Mouse (Mus musculus) inflammation-experienced regulatory T-cells, adult 6 months (primary cell): ENCODE measurements at regions not wholly inside any gene's neighbourhood (a gene's known extent, or its start where the extent isn't known, plus 50 kb on each side); places are given as distances from the start of the nearest gene placed in this dataset.
"Not testable (repeated sequence)": the region's sequence is repeated elsewhere in the genome, so short reads cannot be mapped to it uniquely, and the experiment has no call there.

Experiments used
- ATAC-seq: one replicate; pipeline ENCODE4 v1.8.0; 2017

DNA sequence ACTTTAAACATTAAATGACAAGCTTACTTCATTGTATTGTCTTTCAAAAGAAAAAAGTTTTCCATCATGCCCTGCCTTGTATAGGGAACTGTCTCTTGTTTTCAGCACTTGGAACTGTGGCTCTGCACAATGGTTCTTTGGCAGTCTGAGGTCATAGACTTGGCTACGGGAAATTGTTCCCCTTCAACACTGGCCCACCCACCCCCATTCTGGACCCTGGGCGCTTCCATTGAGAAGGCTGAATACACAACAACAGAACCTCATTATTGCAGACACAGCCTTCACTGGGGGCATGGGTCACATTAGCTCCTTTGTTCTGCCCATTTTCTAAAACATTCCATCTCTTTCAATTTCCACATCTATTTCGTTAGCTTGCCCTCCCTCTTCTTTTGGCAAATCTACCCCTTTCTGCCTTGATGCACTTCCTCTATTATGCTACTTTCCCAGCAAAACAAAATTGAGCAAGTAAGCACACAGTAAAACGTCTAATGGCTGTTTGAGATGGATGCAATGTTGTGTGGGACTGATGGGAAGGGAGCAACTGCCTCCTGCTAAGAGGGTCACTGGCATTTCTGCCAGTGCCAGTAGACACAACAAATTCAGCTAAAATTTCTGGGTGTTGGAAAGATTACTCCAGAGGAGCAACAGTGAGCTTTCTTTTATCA lies 136.0 kb upstream of the Mad2l1 start:
- no peak for ATAC-seq

DNA sequence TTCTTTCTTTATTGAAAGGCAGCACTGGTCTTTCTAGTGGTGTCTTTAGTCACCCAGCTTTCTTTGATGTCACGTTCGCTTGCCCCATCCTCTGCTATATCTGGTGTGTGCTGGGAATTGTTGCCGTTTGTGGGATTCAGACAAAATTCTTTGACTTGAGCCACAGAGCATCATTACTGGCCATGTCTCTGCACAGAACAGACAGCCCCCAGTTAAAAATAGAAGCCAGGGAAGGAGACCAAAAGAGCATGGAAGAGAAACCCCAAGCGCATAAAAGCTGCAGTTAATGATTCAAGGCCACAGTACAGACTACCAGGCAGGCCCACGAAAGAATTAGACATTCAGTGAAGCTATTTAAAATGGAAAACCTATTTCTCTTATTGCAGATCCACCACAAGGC lies 133.7 kb upstream of the Mad2l1 start:
- no peak for ATAC-seq

DNA sequence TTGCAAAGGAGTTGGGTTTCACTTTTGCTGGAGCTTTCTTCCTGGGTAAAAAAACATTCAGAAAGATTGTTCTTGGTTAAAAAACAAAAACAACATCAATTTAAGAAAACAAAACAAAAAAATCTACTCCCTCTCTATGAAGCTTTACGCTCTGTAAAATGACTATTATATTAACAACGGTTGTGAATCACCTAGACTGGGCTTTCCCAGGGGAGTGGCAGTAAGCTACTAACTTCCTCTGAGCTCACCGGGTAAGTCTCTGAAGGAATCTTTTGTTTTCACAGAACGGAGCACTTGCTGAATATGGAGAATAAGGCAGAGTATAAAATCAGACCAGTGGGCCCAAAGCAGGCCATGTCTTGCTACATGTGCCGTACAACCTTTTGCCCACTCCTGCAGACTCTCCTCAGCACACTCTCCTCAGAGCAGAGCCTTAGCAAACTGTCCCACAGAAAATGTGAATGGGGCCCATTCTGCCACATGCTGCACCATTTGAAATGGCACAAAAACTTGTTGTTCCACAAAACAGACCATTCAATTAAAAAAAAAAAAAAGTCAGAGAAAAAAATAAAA lies 133.2 kb upstream of the Mad2l1 start:
- ATAC-seq, result no peak

DNA sequence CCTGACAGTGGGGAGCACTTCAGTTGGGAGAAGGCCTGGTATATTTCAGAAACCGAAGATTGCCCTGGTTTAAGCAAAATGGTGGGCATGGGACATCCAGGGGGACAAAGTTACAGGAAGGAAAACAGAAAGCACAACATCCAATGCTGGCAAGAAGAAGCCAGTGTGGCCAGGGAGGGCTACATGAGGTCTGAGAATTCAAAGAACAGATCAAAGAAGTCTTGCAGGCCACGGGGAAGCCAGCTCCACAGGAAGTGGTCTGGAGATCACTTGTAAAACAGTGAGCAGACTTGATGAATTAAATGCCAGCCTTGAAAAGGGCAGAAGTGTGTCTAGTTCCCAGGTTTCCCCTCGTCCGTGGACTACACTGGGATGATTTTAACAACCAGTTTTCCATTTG lies 120.4 kb upstream of the Mad2l1 start:
- no peak for ATAC-seq

DNA sequence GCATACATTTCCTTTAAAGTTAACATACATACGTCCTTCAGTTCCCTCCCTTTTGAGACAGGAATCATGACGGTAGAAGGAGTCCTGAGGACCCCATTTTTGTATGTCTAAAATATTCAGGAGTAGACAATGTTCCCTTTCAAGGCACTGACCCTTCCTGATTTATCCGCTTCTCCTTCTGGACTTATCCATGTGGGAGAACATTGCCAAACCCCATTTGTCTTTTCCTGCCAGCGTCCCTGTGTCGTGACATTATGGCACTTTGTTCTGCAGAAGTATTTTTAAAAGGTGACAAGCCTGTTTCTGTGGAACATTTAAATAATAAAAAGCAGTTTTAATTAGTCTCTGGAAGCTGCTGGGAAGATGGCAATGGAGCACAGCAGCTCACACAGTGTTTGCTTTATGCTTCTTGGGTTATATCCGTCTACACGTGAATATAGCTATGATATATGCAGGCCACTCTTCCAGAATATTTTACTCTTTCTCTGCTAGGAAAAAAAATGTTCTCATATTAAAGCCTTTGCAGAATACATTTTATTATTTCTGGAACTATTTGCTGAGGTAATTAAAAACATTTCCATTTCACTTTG lies 115.6 kb upstream of the Mad2l1 start:
- ATAC-seq, result no peak

DNA sequence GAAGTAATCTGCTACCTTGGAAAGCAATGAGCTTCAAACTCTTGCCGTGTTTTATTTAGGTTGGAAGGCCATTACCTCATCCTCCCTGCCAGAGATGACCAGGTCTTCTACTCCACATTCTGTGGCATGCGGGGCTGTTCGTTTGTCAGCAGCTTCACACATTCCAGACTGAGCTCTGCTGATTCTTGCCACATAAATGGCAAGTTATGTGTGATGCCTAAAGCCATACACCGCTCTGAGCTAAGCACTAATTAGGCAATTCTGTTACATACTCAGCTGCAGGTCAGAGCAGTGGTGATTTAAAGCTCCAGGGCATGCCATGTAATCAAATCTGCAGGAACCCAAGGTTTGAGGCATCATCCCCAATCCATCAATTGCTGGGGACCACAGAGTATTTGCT lies 106.8 kb upstream of the Mad2l1 start:
- no peak for ATAC-seq

DNA sequence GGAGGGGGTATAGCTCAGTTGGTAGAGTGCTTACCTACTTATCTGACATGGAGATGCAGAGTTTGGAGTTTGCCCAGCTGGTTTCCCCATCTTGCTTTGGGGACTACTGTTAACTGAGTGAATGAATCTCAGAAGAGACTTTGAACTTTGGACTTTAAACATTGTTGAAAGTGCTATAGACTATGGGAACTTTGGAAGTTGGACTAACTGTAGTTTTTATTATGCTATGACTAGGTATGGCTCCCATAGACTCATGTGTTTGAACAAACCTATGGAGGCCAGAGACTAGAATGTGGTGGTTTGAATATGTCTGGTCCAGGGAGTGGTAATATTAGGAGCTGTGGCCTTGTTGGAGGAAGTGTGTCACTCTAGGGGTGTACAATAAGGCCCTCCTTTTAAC lies 84.8 kb upstream of the Mad2l1 start:
- not testable (repeated sequence) for ATAC-seq

DNA sequence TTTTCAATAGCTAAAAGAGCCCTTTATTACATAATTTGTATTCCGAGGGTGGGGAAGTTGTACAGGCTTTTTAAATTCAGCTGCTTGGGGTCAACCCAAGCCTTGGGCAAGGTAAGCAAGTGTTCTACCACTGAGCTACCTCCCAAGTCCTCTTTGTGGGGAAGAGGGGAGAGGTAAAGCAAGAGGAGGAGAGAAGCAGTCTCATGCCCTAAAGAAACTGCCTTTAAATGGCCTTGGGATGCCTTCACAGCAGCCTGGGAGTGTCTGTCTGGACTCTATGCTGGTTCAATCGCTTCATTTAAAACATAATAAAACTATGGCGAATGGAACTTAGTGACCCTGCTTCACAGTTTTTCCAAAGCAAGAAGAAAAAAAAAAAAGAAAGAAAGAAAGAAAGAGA lies 77.0 kb upstream of the Mad2l1 start:
- no peak for ATAC-seq

DNA sequence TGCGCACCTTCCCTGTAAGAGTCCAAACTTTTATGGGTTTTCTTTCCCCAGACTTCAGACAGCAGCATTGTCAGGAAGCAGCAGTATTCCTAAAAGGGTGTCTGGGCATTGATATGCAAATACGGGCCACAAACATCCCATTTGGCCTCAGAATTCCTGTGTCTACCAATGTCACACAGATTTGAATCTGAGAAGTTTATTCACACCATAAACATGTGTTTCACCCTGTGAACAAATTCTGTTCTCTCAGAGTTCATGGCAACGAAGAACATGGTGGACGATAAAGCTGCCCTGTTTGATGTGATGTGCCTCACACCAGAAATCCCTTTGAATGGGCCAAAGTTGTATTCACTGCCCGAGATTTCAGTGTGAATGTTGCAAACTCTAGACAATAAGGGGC lies 70.7 kb upstream of the Mad2l1 start:
- no peak for ATAC-seq

DNA sequence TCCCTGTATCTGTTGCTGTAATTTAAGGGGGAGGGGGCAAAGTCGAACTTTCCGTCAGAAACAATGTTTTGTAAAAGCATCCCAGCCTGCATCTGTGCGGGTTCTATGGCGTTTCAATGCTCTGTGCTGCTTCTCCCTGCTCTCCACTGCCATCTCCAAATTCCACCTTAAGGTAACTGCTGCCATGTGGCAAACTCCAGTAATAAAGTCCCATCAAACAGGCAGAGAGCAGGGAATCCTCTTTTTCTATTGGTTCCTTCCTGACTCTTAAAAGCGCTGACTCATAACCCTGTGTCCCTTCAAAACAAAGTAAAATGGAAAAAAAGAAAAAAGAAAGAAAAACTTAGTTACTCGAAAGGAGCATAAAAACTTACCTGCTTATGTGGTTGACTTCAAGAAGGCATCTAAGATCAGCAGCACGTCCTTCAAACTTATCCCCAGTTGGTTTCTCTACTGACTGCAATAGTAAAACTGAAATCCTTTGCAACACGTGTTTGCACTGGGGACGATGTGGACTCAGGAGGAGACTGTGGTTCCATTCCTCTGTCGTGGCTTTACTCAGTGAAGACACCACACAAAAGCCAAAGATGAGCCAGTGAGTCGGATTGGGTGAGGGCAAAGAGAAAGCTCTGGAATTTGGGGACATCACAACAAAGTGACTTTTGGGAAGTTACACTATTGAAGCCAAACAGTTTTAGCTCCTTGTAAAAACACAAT lies 69.9 kb upstream of the Mad2l1 start:
- no peak for ATAC-seq

DNA sequence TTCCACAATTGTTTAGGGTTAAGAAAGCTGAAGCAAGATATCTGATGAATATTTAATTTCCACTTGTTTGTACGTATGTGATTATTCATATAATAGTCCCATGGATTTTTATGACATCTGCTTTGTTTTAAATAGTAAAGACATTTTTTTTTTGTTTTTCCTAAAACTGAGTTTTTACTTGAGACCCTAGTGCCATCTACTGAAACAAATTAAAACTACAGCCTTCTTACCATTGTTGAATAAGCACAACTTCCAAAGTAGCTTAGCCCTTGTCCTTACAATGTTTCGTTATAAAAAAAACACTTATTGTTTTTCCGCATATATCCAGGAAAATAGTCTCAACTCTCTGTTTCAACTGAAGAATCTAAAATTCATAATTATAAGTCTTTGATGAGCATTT lies 68.4 kb upstream of the Mad2l1 start:
- ATAC-seq, result peak; percentile 46

DNA sequence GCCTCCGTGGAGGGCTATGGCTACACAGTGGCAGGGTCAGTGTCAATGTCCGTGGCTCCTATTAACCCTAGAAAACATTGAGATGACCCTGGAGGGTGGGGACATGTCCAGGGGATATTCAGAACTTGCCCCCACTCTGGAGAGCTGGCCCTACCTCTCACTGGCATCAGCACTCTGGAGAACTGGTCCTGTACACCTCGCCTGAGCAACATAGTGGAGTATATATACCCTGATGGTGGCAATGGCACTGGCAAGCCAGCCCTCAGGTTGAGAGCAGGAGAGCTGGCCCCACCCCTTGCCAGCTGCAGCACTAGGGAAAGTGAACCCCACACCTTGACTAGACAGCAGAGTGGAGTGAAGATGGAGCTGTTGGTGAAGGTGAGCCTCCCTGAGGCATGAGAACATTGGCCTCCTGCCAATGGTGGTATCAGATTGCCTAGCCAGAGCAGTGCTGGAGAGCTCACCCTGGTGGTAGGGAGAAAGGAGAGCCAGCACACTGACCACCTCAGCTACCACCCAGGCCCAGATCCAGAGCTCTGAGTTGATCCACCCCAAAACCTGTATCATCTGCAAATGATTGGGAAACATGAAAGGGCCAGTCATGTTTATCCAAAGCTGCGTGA lies 64.5 kb upstream of the Mad2l1 start:
- ATAC-seq, result no peak

DNA sequence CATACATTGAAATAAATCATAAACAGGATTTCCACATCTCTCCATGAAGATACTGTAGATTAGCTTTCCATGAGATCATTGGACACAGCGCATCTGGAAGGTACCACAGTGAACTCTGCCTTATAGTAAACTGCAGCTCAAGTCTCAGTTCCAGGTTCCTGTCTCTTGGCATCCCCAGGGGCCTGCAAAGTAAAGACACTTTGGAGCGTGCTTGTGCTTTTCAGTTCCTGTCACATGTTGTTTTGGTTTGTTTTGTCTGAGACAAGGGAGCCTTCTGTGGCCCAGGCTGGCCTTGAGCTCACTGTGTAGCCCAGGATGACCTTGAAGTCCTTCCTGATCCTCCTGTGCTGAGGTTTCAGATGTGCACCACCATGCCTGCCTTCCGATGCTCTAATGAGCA lies 63.4 kb upstream of the Mad2l1 start:
- peak; percentile 33 for ATAC-seq

DNA sequence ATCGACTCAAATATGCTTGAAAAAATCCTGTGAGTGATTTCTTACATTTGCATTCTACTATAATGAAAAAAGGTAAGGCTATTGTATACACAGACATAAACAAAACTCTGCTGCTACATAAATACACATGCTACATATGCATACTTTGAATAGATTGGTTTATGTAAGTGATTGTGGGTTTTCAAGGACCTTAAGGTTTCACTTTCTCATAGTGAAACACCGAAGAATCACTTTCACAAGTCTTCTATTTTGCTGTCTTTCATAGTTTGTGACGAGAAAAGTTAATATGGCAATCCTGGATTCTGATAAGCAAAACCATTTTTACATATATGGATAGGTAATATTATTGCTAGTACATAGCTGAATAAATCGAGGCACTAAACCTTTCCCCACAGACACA lies 62.5 kb upstream of the Mad2l1 start:
- ATAC-seq, result peak; percentile 45

DNA sequence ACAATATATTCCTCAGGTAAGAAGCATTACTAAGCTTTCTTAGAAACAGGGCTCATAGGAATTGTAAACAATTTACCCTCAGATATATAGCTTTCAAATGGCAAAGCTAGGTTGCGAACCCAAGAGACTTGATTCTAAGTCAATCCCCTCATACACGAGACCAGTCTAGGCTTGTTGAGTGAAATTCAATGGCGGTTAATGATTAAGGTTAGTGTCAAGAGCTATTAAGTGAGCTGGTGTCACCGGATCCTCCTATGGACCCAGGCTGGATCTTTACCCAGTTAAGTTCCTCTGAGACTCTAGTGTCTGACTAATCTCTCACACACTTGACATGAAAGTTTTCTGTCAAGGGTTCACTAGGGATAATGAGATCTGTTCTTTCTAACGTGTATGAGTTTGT lies 57.6 kb upstream of the Mad2l1 start:
- ATAC-seq, result no peak

DNA sequence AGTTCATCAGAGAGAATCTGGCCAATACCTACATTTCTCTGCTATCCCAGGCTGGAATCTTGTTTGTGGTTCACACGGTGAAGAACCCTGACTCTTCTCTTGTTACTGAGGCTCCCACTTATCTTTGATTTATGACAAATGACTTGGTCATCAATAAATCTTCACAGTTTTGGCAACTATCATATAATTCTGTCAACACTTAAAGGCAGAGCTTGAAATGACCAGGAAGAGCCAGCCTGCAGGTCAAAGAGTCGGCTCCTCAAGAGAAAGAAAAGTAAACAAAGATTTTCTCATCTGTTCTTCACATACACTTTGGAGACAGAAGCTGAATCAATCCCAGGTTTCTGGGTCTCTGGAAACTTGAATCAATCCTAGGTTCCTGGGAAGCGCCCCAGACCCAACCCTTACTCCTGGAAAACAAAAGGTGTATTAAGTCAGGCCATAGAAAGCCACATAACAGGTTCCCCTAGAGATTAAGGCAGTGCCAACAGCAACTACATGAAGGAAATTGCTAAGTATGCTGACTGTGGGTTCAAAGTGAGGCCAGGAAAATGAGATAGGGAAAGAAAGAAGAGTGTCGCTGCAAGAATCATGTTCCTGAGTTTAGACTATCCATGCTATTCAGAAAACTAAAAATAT lies 56.7 kb upstream of the Mad2l1 start:
- no peak for ATAC-seq

DNA sequence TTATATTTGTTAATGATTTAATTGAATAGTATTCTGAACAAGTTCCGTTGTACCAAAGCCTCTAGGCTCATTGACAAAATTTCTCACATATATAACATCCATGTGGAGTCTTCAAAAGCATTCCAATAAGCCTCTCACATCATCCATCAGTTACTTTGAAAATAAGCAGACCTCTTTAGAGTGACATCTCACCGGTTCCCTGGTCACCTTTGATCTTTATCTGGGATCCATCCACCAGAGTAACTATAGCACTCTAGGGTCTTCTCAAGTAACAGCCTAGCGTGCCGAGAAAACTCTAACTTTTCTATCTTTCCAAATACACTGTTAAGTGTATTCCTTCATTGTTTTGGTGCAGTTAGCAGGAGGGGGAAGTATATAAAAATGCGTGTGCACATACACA lies 55.6 kb upstream of the Mad2l1 start:
- ATAC-seq, result no peak

DNA sequence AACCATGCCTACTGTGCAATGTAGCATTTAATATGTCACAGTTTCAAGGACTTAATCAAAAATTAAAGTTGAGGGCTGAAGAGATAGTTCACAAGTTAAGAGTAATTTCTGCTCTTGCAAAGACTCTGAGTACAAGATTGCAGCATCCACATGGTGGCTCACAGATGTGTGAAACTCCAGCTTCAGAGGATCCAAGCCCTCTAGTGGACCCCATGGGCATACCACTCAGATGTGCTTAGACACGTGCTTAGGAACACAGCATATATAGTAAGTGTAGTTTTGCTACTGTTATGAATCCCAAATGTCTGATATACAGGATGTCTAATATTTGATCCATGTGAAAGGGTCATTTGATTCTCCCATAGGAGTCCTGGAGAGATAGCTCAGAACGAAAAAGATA lies 55.0 kb upstream of the Mad2l1 start:
- ATAC-seq, result peak; percentile 46

DNA sequence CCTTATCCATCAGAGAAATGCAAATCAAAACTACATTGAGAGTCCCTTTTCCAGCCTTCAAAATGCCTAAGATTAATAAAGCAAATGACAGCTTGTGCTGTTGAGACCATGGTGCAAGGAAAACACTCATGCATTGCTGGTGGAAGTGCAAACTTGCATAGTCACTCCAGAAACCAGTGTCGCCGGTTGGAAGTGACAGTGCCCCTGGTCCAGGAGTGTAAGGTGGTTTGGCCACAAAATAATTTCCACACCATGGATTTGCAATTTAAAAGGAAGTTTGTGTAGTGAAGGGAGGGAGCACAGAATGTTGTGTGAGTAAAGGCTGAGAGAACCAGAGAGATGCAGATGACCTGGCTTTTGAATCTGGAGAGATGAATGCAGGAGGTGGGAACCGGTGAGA lies 52.4 kb upstream of the Mad2l1 start:
- no peak for ATAC-seq
